Comparison of ENCODE assay signal across 11 mouse cellular contexts in the genomic region with DNA sequence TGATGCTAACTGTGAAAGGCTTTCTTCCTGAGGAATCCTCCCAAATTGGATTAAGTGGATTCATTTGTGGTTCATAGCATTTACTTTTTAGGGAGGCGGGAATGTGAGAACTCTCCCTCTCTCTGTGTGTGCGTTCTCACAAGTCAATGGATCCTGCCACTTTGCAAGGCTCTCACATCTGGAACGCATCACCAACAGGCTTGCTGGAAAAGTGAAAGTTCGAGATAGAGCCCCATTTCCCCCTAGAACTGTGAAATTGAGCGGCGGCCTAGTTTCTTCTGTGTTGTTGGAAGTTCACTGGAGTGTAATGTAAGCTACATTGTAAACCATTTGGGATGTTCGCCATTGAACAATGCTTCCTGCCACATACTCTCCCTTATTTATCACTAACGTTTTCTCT.
DNase-seq lines count a peak whose midpoint lies in the region; ATAC-seq and TF ChIP-seq lines count a peak whose summit lies in the region.
"Had no signal": no experiment of that assay in that cellular context is flagged by ENCODE, and none has a peak within 500 bp of the region (broad histone marks: within the 10 kb centered on the region; RNA-seq: fewer than 3 reads in every experiment).

No protein-coding gene starts in this region.

- no peak overlapping the region for H3K9ac ChIP-seq in kidney, postnatal 0 days (ENCODE audit: low read depth, low read length)
- no peak overlapping the region for H3K9ac ChIP-seq in limb, embryonic 11.5 days (ENCODE audit: low read length)

- no peaks in the 10 kb centered on the region for H3K4me1 ChIP-seq in kidney, postnatal 0 days (replicated peaks; ENCODE audit: insufficient read depth, low read length)
- H3K4me1 ChIP-seq in limb, embryonic 11.5 days (ENCODE audit: control insufficient read depth, insufficient read depth, low read length), result peaks cover 7% of the 10 kb centered on the region
- H3K4me1 ChIP-seq: megakaryocyte, embryonic 14.5 days had no signal

- no peaks in the 10 kb centered on the region for H3K27me3 ChIP-seq in kidney, postnatal 0 days (ENCODE audit: insufficient read depth, low read length)
- no peaks in the 10 kb centered on the region for H3K27me3 ChIP-seq in limb, embryonic 11.5 days (ENCODE audit: control insufficient read depth, insufficient read depth, low read length)
- H3K27me3 ChIP-seq: CH12.LX; megakaryocyte, embryonic 14.5 days had no signal

- WGBS in kidney, postnatal 0 days, result 43% methylated on average over 8 of the region's 8 CpGs
- WGBS in limb, embryonic 11.5 days, result 11% methylated on average over 8 of the region's 8 CpGs

- no peak for ATAC-seq in kidney, postnatal 0 days (replicated peaks; ENCODE audit: low FRiP score, low read depth)
- ATAC-seq in limb, embryonic 11.5 days (ENCODE audit: insufficient number of reproducible peaks, low FRiP score, low TSS enrichment, low read depth), result peak; percentile 59; the same call in 1 of the 2 replicates

- TF ChIP-seq CTCF in kidney, postnatal 0 days (IDR thresholded peaks at IDR 0.05; ENCODE audit: low read depth), result no peak

- no peaks in the 10 kb centered on the region for H3K9me3 ChIP-seq in kidney, postnatal 0 days (replicated peaks; ENCODE audit: low read length)
- no peaks in the 10 kb centered on the region for H3K9me3 ChIP-seq in limb, embryonic 11.5 days (ENCODE audit: control insufficient read depth, low read length)
- H3K9me3 ChIP-seq: megakaryocyte, embryonic 14.5 days had no signal

- DNase-seq in kidney, postnatal 0 days (ENCODE audit: low spot score), result peak; percentile 32
- DNase-seq in kidney, postnatal 36 days, result no peak
- DNase-seq in NIH3T3 (ENCODE audit: low read depth), result peak; percentile 2
- peak; percentile 59 for DNase-seq in embryo, embryonic 9.5 days (ENCODE audit: extremely low spot score)
- DNase-seq in limb, embryonic 11.5 days (ENCODE audit: low spot score), result peak; percentile 77
- DNase-seq in liver, result no peak
- no peak for DNase-seq in adipocyte (ENCODE audit: low spot score)
- DNase-seq in ovary, postnatal 36 days (ENCODE audit: low spot score), result no peak
- DNase-seq: adrenal gland, postnatal 14 days had no signal

- no peaks in the 10 kb centered on the region for H3K36me3 ChIP-seq in kidney, postnatal 0 days (ENCODE audit: insufficient read depth, low read length)
- no peaks in the 10 kb centered on the region for H3K36me3 ChIP-seq in limb, embryonic 11.5 days (ENCODE audit: control insufficient read depth, insufficient read depth, low read length)

- H3K27ac ChIP-seq in kidney, postnatal 0 days, result no peak overlapping the region
- peak overlapping the region; percentile 72 for H3K27ac ChIP-seq in limb, embryonic 11.5 days (replicated peaks; ENCODE audit: low read depth, low read length)

- no peak overlapping the region for H3K4me2 ChIP-seq in kidney, postnatal 0 days (ENCODE audit: low read length)
- H3K4me2 ChIP-seq in limb, embryonic 11.5 days (ENCODE audit: low read depth, severe bottlenecking), result peak overlapping the region; percentile 19; the same call in 1 of the 2 replicates

- no peak overlapping the region for H3K4me3 ChIP-seq in kidney, postnatal 0 days (replicated peaks; ENCODE audit: low read depth, low read length)
- no peak overlapping the region for H3K4me3 ChIP-seq in limb, embryonic 11.5 days (ENCODE audit: low read depth, low read length)
- H3K4me3 ChIP-seq: megakaryocyte, embryonic 14.5 days had no signal

Comparison
In these comparisons a context has a peak if more than half of its experiments do, and no peak if none do; other contexts are left out.
1. DNase-seq: peak in kidney, postnatal 0 days (single experiment), NIH3T3 (single experiment), embryo, embryonic 9.5 days (single experiment) and limb, embryonic 11.5 days (single experiment); none in kidney, postnatal 36 days (0 of 2), liver (single experiment), adipocyte (single experiment) and ovary, postnatal 36 days (single experiment).